Mouse (Mus musculus): ENCODE results near the gene Mgarp.

The Mgarp gene

GRCm38 (mm10) chr3:51340552-51341267 is 55.8 kb downstream of the Mgarp start, which contains the start of gene Elf2:
Gene Elf2, minus strand, starts transcription at chr3:51340663.
- no peak for DNase-seq (ENCODE audit: extremely low read depth, low read depth)

GRCm38 (mm10) chr3:51339734-51340551 is 56.6 kb downstream of the Mgarp start:
- no peak for DNase-seq (ENCODE audit: extremely low read depth, low read depth)

- no peak for DNase-seq (ENCODE audit: extremely low read depth, low read depth)
Observed at GRCm38 (mm10) chr3:51339378-51339733, 57.2 kb downstream of the Mgarp start.

Data from MEL-GATA-1-ER (cell line).